Mouse (Mus musculus): Measurements from ENCODE around the gene Rhox8. TPM values are rescaled to one million over a fixed set of nuclear protein-coding genes. Genes with fewer than 3 reads are reported as not detected.

Rhox8 gene
- polyA plus RNA-seq, 1 experiment from 2014 or later: not detected

Other genes starting within 250 kb of the Rhox8 start
- gene Rhox2g, start 235.5 kb downstream of the Rhox8 start, polyA plus RNA-seq (2014; fragmentation: Nextera tagmentation; extraction: Ambion mirVana): not detected in 2 replicates
- gene Rhox4g, start 227.6 kb downstream of the Rhox8 start, polyA plus RNA-seq (2014; fragmentation: Nextera tagmentation; extraction: Ambion mirVana): not detected in 2 replicates
- not detected in 2 replicates for gene Rhox3h, start 210.2 kb downstream of the Rhox8 start, polyA plus RNA-seq (2014; fragmentation: Nextera tagmentation; extraction: Ambion mirVana)
- gene Rhox2h, start 205.7 kb downstream of the Rhox8 start, polyA plus RNA-seq (2014; fragmentation: Nextera tagmentation; extraction: Ambion mirVana): not detected in 2 replicates
- gene Rhox5, start 74.1 kb downstream of the Rhox8 start, polyA plus RNA-seq (2014; fragmentation: Nextera tagmentation; extraction: Ambion mirVana): 1.7 and 2.3 TPM in 2 replicates
- not detected in 2 replicates for gene Rhox6, start 52.0 kb downstream of the Rhox8 start, polyA plus RNA-seq (2014; fragmentation: Nextera tagmentation; extraction: Ambion mirVana)
- not detected in 2 replicates for gene Rhox7a, start 47.3 kb downstream of the Rhox8 start, polyA plus RNA-seq (2014; fragmentation: Nextera tagmentation; extraction: Ambion mirVana)
- not detected in 2 replicates for gene Rhox7b, start 18.3 kb upstream of the Rhox8 start, polyA plus RNA-seq (2014; fragmentation: Nextera tagmentation; extraction: Ambion mirVana)
- gene Rhox9, start 22.8 kb upstream of the Rhox8 start, polyA plus RNA-seq (2014; fragmentation: Nextera tagmentation; extraction: Ambion mirVana): not detected in 2 replicates
- gene Btg1-ps1, start 139.9 kb upstream of the Rhox8 start, polyA plus RNA-seq (2014; fragmentation: Nextera tagmentation; extraction: Ambion mirVana): not detected in 2 replicates
- gene Btg1-ps2, start 164.2 kb upstream of the Rhox8 start, polyA plus RNA-seq (2014; fragmentation: Nextera tagmentation; extraction: Ambion mirVana): not detected in 2 replicates
- gene Rhox10, start 187.5 kb upstream of the Rhox8 start, polyA plus RNA-seq (2014; fragmentation: Nextera tagmentation; extraction: Ambion mirVana): not detected in 2 replicates
- not detected in 2 replicates for gene Rhox11, start 206.2 kb upstream of the Rhox8 start, polyA plus RNA-seq (2014; fragmentation: Nextera tagmentation; extraction: Ambion mirVana)
- gene Rhox12, start 232.0 kb upstream of the Rhox8 start, polyA plus RNA-seq (2014; fragmentation: Nextera tagmentation; extraction: Ambion mirVana): not detected in 2 replicates
- not detected in 2 replicates for gene Rhox13, start 242.3 kb upstream of the Rhox8 start, polyA plus RNA-seq (2014; fragmentation: Nextera tagmentation; extraction: Ambion mirVana)

Data from stomach, embryonic 14.5 days (tissue).